Mouse (Mus musculus) MEL (cell line): ENCODE results near the gene Cbr1.

Source experiments
- BHLHE40 ChIP-seq: IDR thresholded peaks from 2 replicates; pipeline ENCODE4 v1.6.1; 2012; ENCODE audit warnings: low read depth, mild to moderate bottlenecking, inconsistent platforms, low read length, improper control_type of control experiment, borderline replicate concordance
- CTCF ChIP-seq, 3 experiments: IDR thresholded peaks in 2 of 3; conservative IDR thresholded peaks in 1 of 3; 2 replicates each; pipeline ENCODE4 v1.5.1; 2011 to 2012; ENCODE audit warnings: low read length in 3 of 3, low read depth in 2 of 3, mild to moderate bottlenecking in 2 of 3, improper control_type of control experiment in 1 of 3, inconsistent platforms in 1 of 3, mixed read lengths in 1 of 3, moderate library complexity in 1 of 3; ENCODE audit not compliant: control insufficient read depth in 1 of 3, insufficient read depth in 1 of 3, poor library complexity in 1 of 3, severe bottlenecking in 1 of 3
- E2F4 ChIP-seq: IDR thresholded peaks from 2 replicates; pipeline ENCODE4 v1.6.1; 2011; ENCODE audit warnings: low read depth, low read length, improper control_type of control experiment, borderline replicate concordance
- EP300 ChIP-seq, 2 experiments: IDR thresholded peaks; 2 replicates each; pipeline ENCODE4 v1.6.1; 2011; ENCODE audit warnings: improper control_type of control experiment in 2 of 2, low read length in 2 of 2, low read depth in 1 of 2, mild to moderate bottlenecking in 1 of 2
- GATA1 ChIP-seq: IDR thresholded peaks from 2 replicates; pipeline ENCODE4 v1.6.1; 2011; ENCODE audit warnings: low read depth, low read length, improper control_type of control experiment
- MAX ChIP-seq: IDR thresholded peaks from 2 replicates; pipeline ENCODE4 v1.6.1; 2011; ENCODE audit warnings: low read length, improper control_type of control experiment
- MXI1 ChIP-seq: IDR thresholded peaks from 2 replicates; pipeline ENCODE4 v1.6.1; 2011; ENCODE audit warnings: mild to moderate bottlenecking, low read depth, low read length, improper control_type of control experiment
- POLR2A ChIP-seq, 2 experiments: IDR thresholded peaks; 2 replicates each; pipeline ENCODE4 v1.6.1; 2011 to 2012; ENCODE audit warnings: low read length in 2 of 2, mild to moderate bottlenecking in 2 of 2, control low read depth in 1 of 2, improper control_type of control experiment in 1 of 2, low read depth in 1 of 2, moderate library complexity in 1 of 2; ENCODE audit not compliant: control insufficient read depth in 1 of 2, insufficient read depth in 1 of 2, poor library complexity in 1 of 2
- RAD21 ChIP-seq: IDR thresholded peaks from 2 replicates; pipeline ENCODE4 v1.6.1; 2011; ENCODE audit warnings: mild to moderate bottlenecking, low read depth, low read length, improper control_type of control experiment
- RCOR1 ChIP-seq: IDR thresholded peaks from 2 replicates; pipeline ENCODE4 v1.6.1; 2012; ENCODE audit warnings: low read depth, mild to moderate bottlenecking, inconsistent platforms, low read length, improper control_type of control experiment
- SIN3A ChIP-seq: IDR thresholded peaks from 2 replicates; pipeline ENCODE4 v1.6.1; 2012; ENCODE audit warnings: low read length, improper control_type of control experiment, inconsistent platforms
- TBP ChIP-seq: IDR thresholded peaks from 2 replicates; pipeline ENCODE4 v1.8.0; 2011; ENCODE audit warnings: low read depth, low read length, improper control_type of control experiment
- ZC3H11A ChIP-seq: IDR thresholded peaks from 2 replicates; pipeline ENCODE4 v1.6.1; 2012; ENCODE audit warnings: low read depth, mild to moderate bottlenecking, inconsistent platforms, low read length, improper control_type of control experiment
- ZNF384 ChIP-seq: IDR thresholded peaks from 2 replicates; pipeline ENCODE4 v1.6.1; 2012; ENCODE audit warnings: low read depth, mild to moderate bottlenecking, inconsistent platforms, low read length, improper control_type of control experiment

DNA sequence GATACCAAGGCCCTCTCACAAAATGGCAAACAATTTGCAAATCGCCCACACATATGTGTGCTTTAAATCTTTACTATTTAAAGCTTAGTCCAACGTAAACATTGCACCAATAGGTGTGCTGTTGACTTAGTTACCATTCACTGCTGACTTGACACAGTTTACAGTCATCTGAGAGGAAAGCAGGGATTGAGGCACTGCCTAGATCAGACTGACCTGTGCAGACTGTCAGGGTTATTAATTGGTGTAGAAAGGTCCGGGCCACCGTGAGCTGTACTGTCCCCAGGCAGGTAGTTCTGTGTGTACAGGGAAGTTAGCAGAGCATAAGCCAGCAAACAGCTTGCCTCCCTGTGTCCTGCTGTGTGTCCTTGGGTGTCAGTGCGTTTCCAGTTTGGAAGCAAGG, 30.1 kb upstream of the Cbr1 start:
- TF ChIP-seq ZC3H11A (no peak), RAD21 (no peak), CTCF (IDR thresholded peaks at IDR 0.05 in 2 of 3, conservative IDR thresholded peaks at IDR 0.05 in 1 of 3; ENCODE audit: control insufficient read depth in 1 of 3, insufficient read depth in 1 of 3, low read depth in 2 of 3, low read length in 3 of 3, poor library complexity in 1 of 3, severe bottlenecking in 1 of 3) (no peak), POLR2A (IDR thresholded peaks at IDR 0.05; ENCODE audit: control insufficient read depth in 1 of 2, insufficient read depth in 1 of 2, low read depth in 1 of 2, low read length in 2 of 2, poor library complexity in 1 of 2) (no peak), E2F4 (no peak), GATA1 (no peak), MXI1 (no peak), MAX (no peak), SIN3A (no peak), BHLHE40 (no peak), ZNF384 (no peak), RCOR1 (no peak), TBP (no peak), EP300 (IDR thresholded peaks at IDR 0.05; ENCODE audit: low read depth in 1 of 2, low read length in 2 of 2) (no peak)
